Mouse (Mus musculus) cerebellum, adult 2 months (tissue): ENCODE measurements at regions not wholly inside any gene's neighbourhood (a gene's known extent, or its start where the extent isn't known, plus 50 kb on each side); places are given as distances from the start of the nearest gene placed in this dataset.

Experiments used
- DNase-seq, 2 experiments: peaks; one replicate each; pipeline ENCODE4 v3.0.0; 2021
- H3K27ac ChIP-seq: fragments of 200-500 bp; 2 replicates; pipeline ENCODE4 v1.5.1; 2012; ENCODE audit warnings: low read length, control low read depth, inconsistent platforms; ENCODE audit not compliant: insufficient read depth
- H3K27me3 ChIP-seq: fragments of 200-500 bp; 2 replicates; pipeline ENCODE4 v1.6.1; 2012; ENCODE audit warnings: inconsistent platforms, mild to moderate bottlenecking, low read length, moderate library complexity; ENCODE audit not compliant: control insufficient read depth, insufficient read depth
- H3K4me1 ChIP-seq: fragments of 200-500 bp; 2 replicates; pipeline ENCODE4 v1.6.1; 2011; ENCODE audit warnings: low read length; ENCODE audit not compliant: control insufficient read depth, insufficient read depth
- H3K4me3 ChIP-seq: fragments of 200-500 bp; replicated peaks from 2 replicates; pipeline ENCODE3; 2011; ENCODE audit warnings: mild to moderate bottlenecking, low read depth, low read length, control low read depth; ENCODE audit not compliant: insufficient read depth
- CTCF ChIP-seq: fragments of 200-500 bp; IDR thresholded peaks from 2 replicates; pipeline ENCODE4 v1.5.1; 2011; ENCODE audit warnings: low read depth, mild to moderate bottlenecking, control low read depth, low read length, moderate library complexity, borderline replicate concordance; ENCODE audit not compliant: insufficient read depth
- POLR2A ChIP-seq: fragments of 200-500 bp; IDR thresholded peaks from 2 replicates; pipeline ENCODE4 v1.6.1; 2011; ENCODE audit warnings: low read length, control low read depth, borderline replicate concordance; ENCODE audit not compliant: insufficient read depth
- WGBS: fragments of 180-500 bp; shearing (Covaris S2); methylation state at CpG from one replicate; pipeline ENCODE4 v1.1.7; 2018; 5-methylcytosine and 5-hydroxymethylcytosine counted together

DNA sequence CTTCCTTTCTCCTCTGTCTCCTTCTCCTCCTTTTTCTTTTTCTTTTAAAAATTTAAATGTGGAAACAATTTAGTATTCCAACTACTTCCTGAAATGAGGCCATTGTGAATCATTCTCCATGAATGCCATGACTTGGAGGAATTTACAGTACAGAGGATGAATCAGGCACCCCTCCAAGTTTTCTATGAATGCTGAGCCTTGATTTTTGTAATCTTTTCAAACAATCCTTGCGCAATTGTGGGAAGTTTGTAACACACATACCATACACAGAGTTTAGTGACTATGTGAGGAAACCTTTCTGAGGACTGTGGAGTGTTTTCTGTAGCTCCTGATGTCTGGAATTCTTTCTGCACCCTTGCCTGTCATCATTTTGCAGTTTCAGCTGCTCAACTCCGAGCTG lies 391.4 kb upstream of the Ptbp2 start:
- no peaks in the 10 kb centered on the region for H3K4me1 ChIP-seq
- H3K27ac ChIP-seq, result no peak overlapping the region
- DNase-seq, result no peak
- H3K27me3 ChIP-seq, result no peaks in the 10 kb centered on the region
- H3K4me3 ChIP-seq, result no peak overlapping the region
- 60% methylated on average over 2 of the region's 2 CpGs for WGBS
- TF ChIP-seq POLR2A (no peak), CTCF (no peak)
